Mouse (Mus musculus) lung, embryonic 16.5 days (tissue): ENCODE measurements at regions not wholly inside any gene's neighbourhood (a gene's known extent, or its start where the extent isn't known, plus 50 kb on each side); places are given as distances from the start of the nearest gene placed in this dataset.

Experiments used
- ATAC-seq: fragments of 200-750 bp; cut with Nextera tagmentation; 2 replicates; pipeline ENCODE4 v1.8.0; 2017; ENCODE audit warnings: low read depth, mild to moderate bottlenecking, moderate library complexity
- H3K27ac ChIP-seq: fragments of 300-500 bp; sonication (generic); 2 replicates; pipeline ENCODE4 v1.5.1; 2014; ENCODE audit warnings: mild to moderate bottlenecking, control low read depth, low read length
- H3K27me3 ChIP-seq: fragments of 300-500 bp; sonication (generic); 2 replicates; pipeline ENCODE4 v1.6.1; 2014; ENCODE audit warnings: low read depth, low read length, mixed read lengths; ENCODE audit not compliant: control insufficient read depth, insufficient read depth
- H3K36me3 ChIP-seq: fragments of 300-500 bp; sonication (generic); 2 replicates; pipeline ENCODE4 v1.6.1; 2014; ENCODE audit warnings: low read length; ENCODE audit not compliant: control insufficient read depth, insufficient read depth
- H3K4me1 ChIP-seq: fragments of 300-500 bp; sonication (generic); replicated peaks from 2 replicates; pipeline ENCODE4 v1.6.1; 2014; ENCODE audit warnings: low read length, mixed read lengths; ENCODE audit not compliant: control insufficient read depth, insufficient read depth
- H3K4me2 ChIP-seq: fragments of 300-500 bp; sonication (generic); 2 replicates; pipeline ENCODE4 v1.6.1; 2014; ENCODE audit warnings: low read depth, low read length, control low read depth
- H3K4me3 ChIP-seq: fragments of 300-500 bp; sonication (generic); 2 replicates; pipeline ENCODE4 v1.5.1; 2014; ENCODE audit warnings: mild to moderate bottlenecking, low read length, control low read depth
- H3K9ac ChIP-seq: fragments of 300-500 bp; sonication (generic); 2 replicates; pipeline ENCODE4 v1.6.1; 2014; ENCODE audit warnings: low read length, control low read depth
- H3K9me3 ChIP-seq: fragments of 300-500 bp; sonication (generic); 2 replicates; pipeline ENCODE4 v1.6.1; 2016; ENCODE audit warnings: low read length; ENCODE audit not compliant: control insufficient read depth
- WGBS: fragments of 180-500 bp; shearing (Covaris S2); extraction: QIAGEN DNeasy Blood & Tissue Kit; methylation state at CpG from one replicate; pipeline ENCODE4 v1.1.7; 2014; 5-methylcytosine and 5-hydroxymethylcytosine counted together

DNA sequence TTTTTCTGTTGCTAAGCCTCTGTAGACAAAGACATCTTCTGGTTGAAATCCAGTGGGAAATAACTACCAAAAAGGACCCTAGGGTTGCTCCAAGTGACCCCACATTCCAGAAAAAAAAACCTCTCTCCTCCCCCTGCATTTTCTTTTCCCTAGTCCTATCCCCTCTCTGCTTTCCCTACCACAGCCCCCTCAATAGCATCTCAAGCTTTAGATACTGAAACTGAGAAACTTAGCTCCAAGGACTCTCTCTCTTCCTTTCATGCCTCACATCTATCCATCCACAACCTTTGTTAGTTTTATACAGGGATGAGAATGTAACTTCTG lies 207.5 kb upstream of the Ercc4 start:
- Histone ChIP-seq H3K27me3 (no peaks in the 10 kb centered on the region), H3K4me3 (no peak overlapping the region), H3K9ac (no peak overlapping the region), H3K9me3 (no peaks in the 10 kb centered on the region), H3K4me2 (no peak overlapping the region), H3K27ac (no peak overlapping the region), H3K36me3 (no peaks in the 10 kb centered on the region), H3K4me1 (no peaks in the 10 kb centered on the region)
- no peak for ATAC-seq

DNA sequence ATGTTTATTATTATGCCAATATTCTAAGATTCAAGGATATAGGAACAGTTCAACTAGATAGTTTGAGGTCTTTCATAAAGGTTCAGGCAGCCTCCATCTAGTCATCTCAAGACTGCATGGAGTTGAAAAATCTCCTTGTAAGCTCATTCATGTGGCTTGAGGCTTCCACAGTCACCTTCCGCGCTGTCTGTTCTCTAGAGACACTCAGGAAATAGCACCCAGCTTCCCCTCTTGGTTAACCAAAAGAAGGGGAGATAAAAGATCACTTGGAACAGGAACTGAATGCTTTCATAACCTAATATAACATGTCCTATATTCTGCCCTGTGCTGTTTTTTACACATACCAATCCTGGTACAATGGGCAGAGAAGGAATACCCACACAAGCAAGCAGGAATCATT lies 206.3 kb upstream of the Ercc4 start:
- 70% methylated on average over 2 of the region's 2 CpGs for WGBS
- H3K36me3 ChIP-seq: no peaks in the 10 kb centered on the region
- no peak overlapping the region for H3K9ac ChIP-seq
- H3K4me1 ChIP-seq: no peaks in the 10 kb centered on the region
- no peaks in the 10 kb centered on the region for H3K9me3 ChIP-seq
- no peak overlapping the region for H3K4me3 ChIP-seq
- ATAC-seq: no peak
- no peaks in the 10 kb centered on the region for H3K27me3 ChIP-seq
- H3K4me2 ChIP-seq: no peak overlapping the region
- H3K27ac ChIP-seq: no peak overlapping the region

DNA sequence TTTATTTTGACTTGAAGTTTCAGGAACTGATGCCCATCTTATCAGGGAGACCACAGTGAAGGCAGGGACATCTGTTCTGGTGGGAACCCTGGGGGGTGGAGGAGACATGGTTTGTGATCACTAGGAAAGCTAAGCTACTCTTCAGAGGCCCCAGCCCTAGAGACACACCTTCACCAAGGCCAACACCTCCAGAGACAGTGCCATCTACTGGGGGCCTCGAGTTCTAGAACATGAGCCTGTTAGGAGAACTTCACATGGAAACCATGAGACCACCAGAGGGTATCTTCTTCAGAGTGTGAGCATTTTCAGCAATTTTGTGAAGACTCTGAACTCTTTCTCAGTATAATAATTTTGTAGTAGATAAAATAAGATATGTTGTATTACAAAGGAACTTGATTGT lies 204.5 kb upstream of the Ercc4 start:
- WGBS: 30% methylated on average over 1 of the region's 1 CpGs
- no peak for ATAC-seq
- Histone ChIP-seq H3K4me3 (no peak overlapping the region), H3K27ac (no peak overlapping the region), H3K27me3 (no peaks in the 10 kb centered on the region), H3K4me1 (no peaks in the 10 kb centered on the region), H3K9me3 (no peaks in the 10 kb centered on the region), H3K36me3 (no peaks in the 10 kb centered on the region), H3K9ac (no peak overlapping the region), H3K4me2 (no peak overlapping the region)

DNA sequence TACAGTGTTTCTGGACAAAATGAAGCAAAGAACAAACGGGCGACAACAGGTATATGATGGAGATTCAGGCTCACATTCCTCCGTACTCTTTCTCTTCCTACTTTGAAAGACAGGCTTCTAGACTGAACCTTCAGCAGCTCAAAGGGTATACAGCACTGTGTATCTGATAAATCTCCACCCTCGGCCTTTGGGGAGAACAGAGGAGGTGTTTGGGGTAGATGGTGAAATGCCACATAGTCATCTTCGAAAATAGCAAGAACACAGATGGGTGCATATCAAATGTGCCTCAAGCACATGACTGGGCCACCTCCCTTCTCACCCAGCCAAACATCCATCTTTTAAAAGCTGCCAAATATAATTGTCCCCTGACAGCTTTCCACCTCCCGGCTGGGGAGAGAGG lies 184.8 kb upstream of the Ercc4 start:
- H3K4me3 ChIP-seq: no peak overlapping the region
- ATAC-seq: no peak
- H3K4me1 ChIP-seq: no peaks in the 10 kb centered on the region
- no peak overlapping the region for H3K4me2 ChIP-seq
- H3K36me3 ChIP-seq: no peaks in the 10 kb centered on the region
- H3K27me3 ChIP-seq: no peaks in the 10 kb centered on the region
- WGBS: 78% methylated on average over 6 of the region's 6 CpGs
- no peaks in the 10 kb centered on the region for H3K9me3 ChIP-seq
- H3K27ac ChIP-seq: no peak overlapping the region
- H3K9ac ChIP-seq: no peak overlapping the region

DNA sequence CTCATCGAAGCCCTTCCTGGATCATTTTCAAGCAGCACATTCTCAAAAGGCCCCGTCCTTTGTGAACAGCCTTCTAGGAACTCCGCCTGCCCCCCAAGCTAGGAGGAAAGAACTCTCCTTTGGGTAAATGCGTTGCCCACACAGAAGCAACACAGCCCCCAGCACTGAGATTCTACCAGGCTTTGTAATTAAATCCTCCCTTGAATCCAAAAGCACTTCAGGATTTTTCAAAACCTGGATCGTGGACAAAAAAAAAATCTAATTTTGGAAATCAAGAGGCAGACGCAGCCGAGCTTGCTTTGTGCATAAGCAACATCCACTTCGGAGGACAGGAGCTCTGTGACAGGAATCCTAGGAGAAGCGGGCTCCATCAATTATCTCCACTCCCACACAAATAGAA lies 183.6 kb upstream of the Ercc4 start:
- H3K9me3 ChIP-seq: no peaks in the 10 kb centered on the region
- H3K4me1 ChIP-seq: no peaks in the 10 kb centered on the region
- H3K4me3 ChIP-seq: no peak overlapping the region
- 79% methylated on average over 9 of the region's 9 CpGs for WGBS
- H3K4me2 ChIP-seq: no peak overlapping the region
- H3K27ac ChIP-seq: no peak overlapping the region
- ATAC-seq: no peak
- no peaks in the 10 kb centered on the region for H3K27me3 ChIP-seq
- H3K36me3 ChIP-seq: no peaks in the 10 kb centered on the region
- H3K9ac ChIP-seq: no peak overlapping the region

DNA sequence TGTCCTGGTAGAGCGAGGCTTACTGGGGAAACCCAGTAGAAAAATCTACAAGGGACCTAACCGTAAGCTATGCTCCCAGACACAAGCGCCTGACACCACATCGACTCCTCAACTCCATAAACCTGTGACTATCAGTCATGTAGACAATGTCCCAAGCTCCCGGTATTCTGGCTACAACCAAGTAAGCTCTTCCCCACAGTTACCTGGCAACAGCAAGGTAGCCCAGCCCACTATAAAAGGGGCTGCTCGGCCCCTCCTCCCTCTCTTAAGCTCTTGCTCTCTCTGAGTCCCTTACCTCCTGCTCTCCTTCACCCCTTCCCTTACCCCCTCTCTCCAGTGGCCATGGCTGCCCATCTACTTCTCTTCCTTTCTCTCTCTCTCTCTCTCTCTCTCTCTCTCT lies 178.4 kb upstream of the Ercc4 start:
- H3K4me3 ChIP-seq: no peak overlapping the region
- 75% methylated on average over 6 of the region's 6 CpGs for WGBS
- ATAC-seq: no peak
- no peaks in the 10 kb centered on the region for H3K36me3 ChIP-seq
- H3K4me2 ChIP-seq: no peak overlapping the region
- H3K27me3 ChIP-seq: no peaks in the 10 kb centered on the region
- H3K9ac ChIP-seq: no peak overlapping the region
- no peak overlapping the region for H3K27ac ChIP-seq
- no peaks in the 10 kb centered on the region for H3K4me1 ChIP-seq
- H3K9me3 ChIP-seq: no peaks in the 10 kb centered on the region

DNA sequence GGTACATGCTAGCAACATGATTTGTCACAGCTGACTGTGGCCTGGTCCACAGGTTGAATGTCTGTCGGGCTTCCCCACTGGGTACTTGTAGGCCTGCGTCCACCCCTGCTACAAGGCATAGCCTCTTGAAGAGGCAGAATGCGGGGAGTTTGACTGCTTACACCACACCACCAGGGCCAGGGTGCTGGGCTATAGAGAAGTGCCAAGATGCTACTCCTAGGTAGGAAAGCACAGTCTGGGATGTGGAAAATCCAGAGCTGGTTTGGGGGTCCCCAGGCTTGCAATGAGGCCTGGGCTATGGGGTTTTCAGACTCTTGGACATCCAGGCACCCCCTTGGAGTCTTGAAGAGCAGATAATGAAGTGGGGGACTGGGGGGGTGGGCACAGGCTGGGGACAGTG lies 176.5 kb upstream of the Ercc4 start:
- H3K27ac ChIP-seq: no peak overlapping the region
- no peaks in the 10 kb centered on the region for H3K27me3 ChIP-seq

DNA sequence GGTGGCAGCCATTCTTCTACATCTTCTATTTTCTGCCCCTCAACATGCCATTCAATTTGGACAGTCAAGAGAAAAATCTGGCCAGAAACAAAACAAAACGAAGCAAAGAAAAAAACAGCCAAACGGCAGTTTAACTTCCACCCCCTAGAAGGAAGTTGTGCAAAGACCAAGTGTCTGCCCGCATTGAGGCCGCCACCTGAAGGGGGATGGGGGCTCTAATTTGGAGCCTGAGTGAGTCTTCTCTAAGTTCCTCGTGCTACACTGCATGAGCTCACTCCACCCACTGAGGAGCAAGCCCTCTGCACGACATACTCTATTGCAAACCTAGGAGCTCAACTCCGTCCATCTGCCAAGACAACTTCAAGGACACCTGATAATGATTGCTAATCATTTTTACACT lies 174.9 kb upstream of the Ercc4 start:
- no peak overlapping the region for H3K4me2 ChIP-seq
- no peak overlapping the region for H3K9ac ChIP-seq
- H3K4me3 ChIP-seq: no peak overlapping the region
- H3K36me3 ChIP-seq: no peaks in the 10 kb centered on the region
- no peak overlapping the region for H3K27ac ChIP-seq
- 65% methylated on average over 7 of the region's 7 CpGs for WGBS
- H3K27me3 ChIP-seq: no peaks in the 10 kb centered on the region
- no peak for ATAC-seq
- H3K9me3 ChIP-seq: no peaks in the 10 kb centered on the region
- no peaks in the 10 kb centered on the region for H3K4me1 ChIP-seq

More for the DNA sequence above, 176.5 kb upstream of the Ercc4 start:
- H3K9ac ChIP-seq: no peak overlapping the region
- H3K4me1 ChIP-seq: no peaks in the 10 kb centered on the region
- H3K36me3 ChIP-seq: no peaks in the 10 kb centered on the region
- WGBS: 92% methylated on average over 3 of the region's 3 CpGs
- no peaks in the 10 kb centered on the region for H3K9me3 ChIP-seq
- ATAC-seq: no peak
- no peak overlapping the region for H3K4me3 ChIP-seq
- no peak overlapping the region for H3K4me2 ChIP-seq

DNA sequence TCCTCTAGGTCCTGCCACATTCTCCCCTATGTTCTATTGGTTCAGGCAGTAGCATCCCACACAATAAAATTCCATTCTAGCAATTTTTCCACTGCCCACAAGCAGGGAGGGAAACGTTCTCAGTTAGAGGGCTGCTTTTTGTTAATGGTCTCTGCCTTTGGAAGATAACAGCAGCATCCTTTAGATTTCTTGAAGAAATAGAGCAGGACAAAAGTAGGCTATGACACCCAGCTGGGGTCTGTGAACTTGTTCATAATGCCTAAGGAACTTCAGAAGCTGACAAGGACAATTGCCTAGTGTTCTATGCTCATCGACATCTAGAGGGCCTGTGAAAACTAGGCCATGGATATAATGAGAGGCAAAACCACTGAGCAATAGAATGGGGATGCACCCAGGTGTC lies 174.2 kb upstream of the Ercc4 start:
- Histone ChIP-seq H3K36me3 (no peaks in the 10 kb centered on the region), H3K4me2 (no peak overlapping the region), H3K27ac (no peak overlapping the region), H3K27me3 (no peaks in the 10 kb centered on the region), H3K9me3 (no peaks in the 10 kb centered on the region), H3K9ac (no peak overlapping the region), H3K4me1 (no peaks in the 10 kb centered on the region), H3K4me3 (no peak overlapping the region)
- WGBS: 62% methylated on average over 2 of the region's 2 CpGs
- ATAC-seq: no peak

DNA sequence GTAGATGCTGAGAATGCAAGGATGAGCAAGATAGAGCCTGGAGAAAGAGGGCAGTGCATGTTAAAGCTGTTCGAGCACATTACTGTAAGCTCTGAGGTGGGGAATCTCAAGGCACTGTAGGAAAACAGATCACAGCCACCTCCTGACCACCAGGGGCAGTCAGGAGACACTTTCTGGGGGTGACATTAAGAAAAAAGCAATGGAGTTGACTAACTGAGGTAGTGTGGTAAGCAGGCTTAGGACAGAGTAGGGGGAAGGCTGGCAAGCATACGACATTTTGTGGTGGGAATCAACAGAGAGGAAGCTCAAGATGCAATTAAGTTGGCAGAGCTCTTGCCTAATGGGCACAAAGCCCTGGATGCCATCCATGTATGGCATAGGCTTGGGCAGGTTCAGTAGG lies 172.9 kb upstream of the Ercc4 start:
- 80% methylated on average over 2 of the region's 2 CpGs for WGBS
- H3K9ac ChIP-seq: no peak overlapping the region
- no peaks in the 10 kb centered on the region for H3K27me3 ChIP-seq
- H3K36me3 ChIP-seq: no peaks in the 10 kb centered on the region
- no peak overlapping the region for H3K27ac ChIP-seq
- no peak overlapping the region for H3K4me3 ChIP-seq
- no peaks in the 10 kb centered on the region for H3K4me1 ChIP-seq
- no peaks in the 10 kb centered on the region for H3K9me3 ChIP-seq
- no peak overlapping the region for H3K4me2 ChIP-seq
- ATAC-seq: no peak
